Mouse (Mus musculus): ENCODE results near the gene Olfr27. TPM values are rescaled to one million over a fixed set of nuclear protein-coding genes. Genes with fewer than 3 reads are reported as not detected.

The Olfr27 gene
- polyA plus RNA-seq (2017; shearing (Covaris generic)), result not detected

DNA sequence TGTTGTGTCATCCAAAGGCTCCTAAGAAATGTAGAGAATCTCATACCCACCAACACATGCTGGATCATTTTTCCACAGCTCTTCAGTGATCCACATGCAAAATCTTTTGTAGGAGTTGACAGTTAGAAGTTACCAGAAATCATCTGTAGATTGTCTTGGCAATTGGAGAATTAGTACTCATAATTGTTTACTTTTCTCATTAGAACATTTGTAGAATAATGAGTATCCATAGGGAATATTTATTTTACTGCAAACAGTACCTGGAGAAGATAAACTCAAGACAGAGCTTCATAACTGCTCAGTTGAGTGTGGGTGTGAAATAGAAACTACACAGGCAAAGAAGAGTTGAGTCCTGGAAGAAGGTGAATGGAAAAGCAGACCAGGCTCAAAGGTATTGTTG, at the start of gene Olfr27:
Gene Olfr27 (plus strand): TSS at position 301 of the 400 bp plus-strand sequence.

DNA sequence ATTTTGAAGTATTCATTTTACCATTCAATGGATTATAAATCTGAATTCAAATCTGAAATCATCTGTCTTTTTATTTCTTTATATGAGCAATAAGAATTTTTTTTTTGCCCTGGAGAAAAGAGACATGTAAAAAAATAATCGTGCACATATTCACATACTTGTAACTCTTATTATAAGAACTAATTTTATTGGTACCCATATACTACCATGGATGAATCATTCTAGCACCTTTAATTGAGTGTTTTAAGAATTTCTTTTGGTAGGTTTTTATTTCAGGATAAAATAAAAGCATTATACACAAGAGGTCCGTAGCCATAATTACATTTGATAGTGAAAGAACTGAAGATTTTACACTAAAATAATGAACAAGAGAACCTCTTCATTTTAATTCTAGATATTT, 49.1 kb upstream of the Olfr27 start, which contains the start of gene Olfr938:
Gene Olfr938 (minus strand): TSS at position 101 of the 400 bp plus-strand sequence.

DNA sequence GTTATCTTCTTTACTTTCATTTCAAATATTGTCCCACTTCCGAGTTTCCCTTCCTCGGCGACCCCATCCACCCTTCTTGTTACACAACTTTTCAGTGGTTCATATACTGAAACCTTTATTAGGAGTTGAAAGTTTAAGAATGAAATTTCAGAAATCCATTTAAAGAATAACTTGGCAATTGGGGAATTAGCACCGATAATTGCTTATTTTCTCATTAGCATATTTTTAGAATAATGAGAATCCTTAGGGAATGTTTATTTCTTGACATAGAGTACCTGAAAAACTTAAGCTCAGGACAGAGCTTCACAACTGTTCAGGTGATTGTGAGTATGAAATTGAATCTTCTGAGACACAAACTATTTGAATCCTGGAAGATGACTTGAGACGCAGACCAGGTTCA, 38.1 kb downstream of the Olfr27 start, which contains the start of gene Olfr943:
Gene Olfr943 (plus strand): TSS at position 301 of the 400 bp plus-strand sequence.

Other genes starting within 250 kb of the Olfr27 start
- gene Olfr930, start 198.3 kb upstream of the Olfr27 start, polyA plus RNA-seq (2017; shearing (Covaris generic)), result not detected
- not detected for gene Olfr933, start 155.8 kb upstream of the Olfr27 start, polyA plus RNA-seq (2017; shearing (Covaris generic))
- not detected for gene Olfr934, start 139.8 kb upstream of the Olfr27 start, polyA plus RNA-seq (2017; shearing (Covaris generic))
- not detected for gene Olfr935, start 128.4 kb upstream of the Olfr27 start, polyA plus RNA-seq (2017; shearing (Covaris generic))
- not detected for gene Olfr146, start 104.8 kb upstream of the Olfr27 start, polyA plus RNA-seq (2017; shearing (Covaris generic))
- gene Olfr937, start 63.2 kb upstream of the Olfr27 start, polyA plus RNA-seq (2017; shearing (Covaris generic)), result not detected
- gene Olfr938, start 49.2 kb upstream of the Olfr27 start, polyA plus RNA-seq (2017; shearing (Covaris generic)), result not detected
- 0.05 TPM for gene Olfr943, start 38.2 kb downstream of the Olfr27 start, polyA plus RNA-seq (2017; shearing (Covaris generic))
- not detected for gene Olfr944, start 73.8 kb downstream of the Olfr27 start, polyA plus RNA-seq (2017; shearing (Covaris generic))
- gene Olfr1537, start 121.9 kb downstream of the Olfr27 start, polyA plus RNA-seq (2017; shearing (Covaris generic)), result not detected
- not detected for gene Olfr945, start 148.7 kb downstream of the Olfr27 start, polyA plus RNA-seq (2017; shearing (Covaris generic))
- gene Olfr948, start 197.9 kb downstream of the Olfr27 start, polyA plus RNA-seq (2017; shearing (Covaris generic)), result not detected

All from CD4-positive, CD25-positive, alpha-beta regulatory T cell (primary cell).